Mouse (Mus musculus): ENCODE data around the gene Cwc22. TPM values are rescaled to one million over a fixed set of nuclear protein-coding genes. Genes with fewer than 3 reads are reported as not detected.
"Not testable (repeated sequence)": the region's sequence is repeated elsewhere in the genome, so short reads cannot be mapped to it uniquely, and the experiment has no call there.

The Cwc22 gene
- total RNA-seq, 1 experiment from 2014 or later = 27.9 TPM

DNA sequence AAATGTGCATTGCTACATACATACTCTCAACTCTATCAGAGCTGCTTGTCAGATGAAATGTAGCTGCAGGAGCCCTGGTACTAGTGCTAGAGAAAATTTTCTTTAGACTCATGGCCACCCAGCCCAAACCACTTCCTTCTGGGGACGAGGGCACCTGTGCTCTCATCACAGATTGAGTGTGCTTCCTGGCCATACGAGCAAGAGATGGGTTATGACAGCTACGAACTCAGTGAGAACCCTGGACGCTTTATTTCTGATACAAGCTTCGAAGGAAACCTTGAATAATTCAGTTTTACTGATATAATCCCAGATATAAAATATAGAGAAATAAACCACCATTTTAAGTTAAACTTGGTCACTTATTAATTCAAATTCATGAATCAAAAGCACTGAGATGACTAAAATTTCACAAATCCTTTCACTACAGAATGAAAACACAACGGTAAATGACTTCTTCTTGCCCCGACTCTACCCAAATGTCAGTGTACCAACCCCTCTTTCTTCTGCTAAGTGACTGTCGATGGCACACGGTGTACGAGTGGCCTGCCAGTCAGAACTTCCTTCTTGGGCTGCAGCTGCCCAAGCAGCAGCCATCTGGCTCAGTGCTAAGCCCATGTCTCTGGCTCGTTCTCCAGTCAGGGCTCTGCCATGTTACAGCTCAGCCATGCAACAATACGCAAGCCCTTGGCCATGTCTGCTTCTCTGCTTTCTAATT, 49.2 kb downstream of the Cwc22 start:
- no peak for DNase-seq

DNA sequence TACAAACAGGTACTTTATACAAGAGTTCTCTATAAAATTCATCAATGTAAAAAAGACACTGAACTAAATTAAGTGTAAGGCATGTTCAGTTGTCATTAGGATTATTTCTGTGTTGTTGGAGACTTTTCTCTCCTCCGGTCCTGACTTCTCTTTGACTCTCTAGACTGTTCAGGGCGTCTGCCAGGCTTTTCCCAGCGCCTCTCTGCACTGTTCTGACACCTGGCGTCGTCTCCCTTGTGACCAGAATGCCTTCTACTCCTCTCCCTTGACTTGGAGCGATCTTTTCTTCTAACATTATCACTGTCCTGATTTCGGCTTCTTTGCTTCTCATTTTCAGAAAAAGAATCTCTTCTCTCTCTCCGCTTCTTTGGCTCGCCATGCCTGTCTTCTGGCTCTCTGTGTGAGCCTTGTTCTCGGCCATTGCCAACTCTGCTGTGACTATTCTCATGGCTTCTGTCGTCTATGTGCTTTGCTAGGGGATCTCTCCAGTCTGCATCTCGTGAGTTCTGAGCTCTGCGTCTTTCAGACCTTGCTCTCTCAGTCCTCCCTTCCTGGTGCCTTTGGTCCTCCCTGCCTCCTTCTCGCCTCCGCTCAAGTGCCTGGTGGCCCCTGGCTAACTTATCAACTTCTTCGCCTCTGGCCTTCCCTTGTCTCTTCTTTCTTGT, 50.1 kb downstream of the Cwc22 start:
- not testable (repeated sequence) for DNase-seq

DNA sequence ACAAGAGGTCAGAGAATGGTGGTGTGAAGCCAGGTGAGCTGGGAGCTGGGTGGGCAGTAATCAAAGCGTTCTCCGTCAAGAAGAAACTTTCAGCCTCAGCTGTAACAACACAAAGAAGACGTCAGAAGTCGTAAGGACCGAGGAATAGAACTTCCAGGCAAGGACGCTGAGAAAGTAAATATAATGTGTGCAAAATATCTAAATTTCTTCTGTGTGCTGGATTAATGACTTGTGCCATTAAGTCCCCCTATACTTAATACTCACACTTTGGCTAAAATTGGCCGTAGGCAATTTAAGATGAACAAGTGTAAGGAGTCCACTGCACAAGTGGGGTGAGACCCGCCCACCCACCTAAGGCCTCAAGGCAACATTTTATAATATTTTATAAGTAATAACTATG, 51.3 kb downstream of the Cwc22 start:
- no peak for DNase-seq

DNA sequence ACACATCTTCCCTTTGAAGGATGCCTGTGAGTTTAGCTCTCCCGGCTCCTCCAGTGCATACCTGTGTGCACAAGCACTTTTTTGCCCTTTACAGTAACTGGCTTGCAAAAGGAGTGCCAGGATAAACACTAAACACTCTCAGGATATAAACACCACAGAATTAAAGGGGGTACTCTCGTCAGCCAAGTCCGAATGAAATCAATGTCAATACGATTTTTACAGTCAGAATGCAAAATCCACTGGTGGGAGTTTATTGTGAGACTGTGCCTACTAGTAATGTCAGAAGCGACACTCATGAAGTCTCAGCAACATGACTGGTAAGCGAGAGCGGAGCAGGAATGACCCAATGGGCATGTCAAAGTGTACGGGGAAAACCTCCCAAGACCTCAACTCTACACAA, 52.7 kb downstream of the Cwc22 start:
- DNase-seq = no peak

DNA sequence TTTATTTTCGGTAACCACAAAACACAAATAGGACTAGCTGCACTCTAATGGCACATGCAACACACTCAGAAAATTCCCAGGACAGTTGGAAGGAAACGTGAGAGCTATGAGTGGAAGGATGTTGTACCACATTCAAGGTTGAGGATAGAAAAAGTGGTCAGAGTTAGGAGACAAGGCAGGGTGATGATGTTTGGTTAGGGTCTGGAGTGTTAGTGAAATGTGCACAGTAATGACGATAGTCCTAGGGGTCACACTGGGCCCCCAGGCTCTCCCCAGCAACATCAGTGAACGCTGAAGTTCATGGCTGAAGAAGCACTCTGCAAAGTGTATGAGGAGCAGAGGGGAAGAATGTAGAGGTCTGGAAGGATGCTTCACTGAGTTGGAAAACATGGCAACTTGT, 53.6 kb downstream of the Cwc22 start:
- DNase-seq = no peak

DNA sequence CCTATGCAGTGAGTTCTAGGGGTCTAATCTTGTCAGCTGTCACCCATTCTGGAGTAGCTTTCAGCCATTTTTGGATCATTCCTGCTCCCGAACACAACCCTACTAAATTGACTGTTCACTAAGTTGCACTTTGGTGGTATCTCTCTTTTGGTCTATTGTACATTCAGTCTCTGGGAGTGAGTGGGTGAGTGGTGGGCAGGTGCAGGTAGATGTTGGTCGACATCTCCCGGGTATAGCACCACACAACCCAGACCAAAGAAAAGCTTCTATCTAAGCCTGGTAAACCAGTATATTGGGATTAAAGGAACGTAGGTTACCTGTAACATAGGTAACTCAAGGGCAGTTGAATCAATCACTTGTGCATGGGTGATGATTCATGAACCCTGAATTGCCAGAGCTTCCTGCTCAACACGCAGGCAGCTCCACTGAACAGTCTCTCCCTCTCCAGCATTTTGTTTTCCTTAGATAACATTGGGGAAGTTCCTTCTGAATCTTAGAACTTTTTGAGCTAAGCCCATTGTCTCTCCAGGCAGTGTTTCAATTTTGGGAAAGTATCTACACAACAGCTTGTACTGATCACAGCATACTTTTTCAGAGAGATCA, 55.2 kb downstream of the Cwc22 start:
- no peak for DNase-seq

DNA sequence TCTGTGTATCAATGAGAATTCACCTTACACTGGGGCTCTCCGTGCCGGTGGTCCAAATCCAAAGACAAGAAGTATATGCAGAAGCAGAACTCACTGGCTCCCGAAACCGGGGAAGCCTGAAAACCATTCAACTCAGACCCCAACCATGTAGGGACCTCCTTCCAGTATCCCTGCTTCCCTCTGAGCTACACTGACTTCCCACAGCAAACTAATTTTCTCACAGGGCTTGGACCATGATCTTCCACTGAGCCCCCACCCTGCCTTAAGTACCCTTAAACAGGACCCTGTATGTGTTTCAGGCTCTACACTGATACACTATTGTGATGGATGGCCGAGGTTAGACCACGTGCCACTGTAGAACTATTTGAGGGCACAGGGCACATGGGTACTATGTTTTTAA, 56.2 kb downstream of the Cwc22 start:
- DNase-seq = no peak

DNA sequence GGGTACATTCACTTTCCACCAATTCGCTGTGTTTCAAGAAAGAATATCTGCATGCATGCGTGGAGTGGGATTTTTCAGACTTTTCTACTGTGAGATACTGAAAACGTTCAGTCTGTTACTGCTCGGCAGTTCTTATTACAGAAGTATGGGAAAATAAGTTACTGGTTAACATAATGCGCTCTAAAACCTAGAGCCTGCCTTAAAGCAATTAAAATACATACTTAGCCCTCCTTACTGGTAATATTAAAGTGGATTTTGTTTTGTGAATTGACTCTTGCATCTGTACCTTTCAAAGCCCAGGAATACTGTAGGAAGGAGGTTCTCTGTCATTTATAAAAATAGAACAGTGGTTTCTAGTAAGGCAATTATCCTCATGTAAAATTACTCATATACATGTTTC, 56.8 kb downstream of the Cwc22 start:
- no peak for DNase-seq

DNA sequence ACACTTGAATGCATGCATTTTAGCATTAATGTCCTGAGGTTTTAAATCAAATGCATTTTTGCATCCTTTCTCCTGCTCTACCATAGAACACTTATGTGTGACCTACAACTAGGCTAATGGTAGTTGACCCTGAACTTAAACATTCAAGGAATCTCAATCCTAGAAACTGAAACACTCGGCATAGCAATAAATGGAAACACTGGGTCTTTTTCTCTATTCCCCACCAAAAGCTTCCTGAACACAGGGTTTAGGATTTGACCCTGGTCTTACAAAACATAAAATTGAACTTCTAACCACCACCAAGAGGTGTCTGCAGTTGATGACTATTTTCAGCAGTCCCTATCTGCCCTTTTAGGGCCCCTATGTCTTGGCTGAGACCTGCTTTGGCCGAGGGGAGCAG, 57.3 kb downstream of the Cwc22 start:
- DNase-seq = no peak

DNA sequence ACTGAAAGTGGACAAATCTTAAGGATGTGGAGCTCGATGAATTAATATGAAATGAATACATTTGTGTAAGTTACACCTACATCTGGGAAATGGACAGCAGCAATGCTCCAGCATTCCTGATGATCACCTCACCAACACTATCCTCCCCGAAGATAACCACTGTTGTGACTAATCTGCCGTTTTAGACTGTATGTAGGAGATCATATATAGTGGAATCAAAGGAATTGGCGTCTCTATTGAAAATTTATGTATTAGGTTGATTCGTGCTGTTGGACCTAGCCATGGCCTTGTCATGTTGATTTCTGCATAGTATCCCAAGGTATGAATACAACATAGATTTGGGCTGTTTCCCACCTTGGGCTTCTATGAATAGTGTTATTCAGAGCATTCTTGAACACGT, 58.1 kb downstream of the Cwc22 start:
- no peak for DNase-seq

DNA sequence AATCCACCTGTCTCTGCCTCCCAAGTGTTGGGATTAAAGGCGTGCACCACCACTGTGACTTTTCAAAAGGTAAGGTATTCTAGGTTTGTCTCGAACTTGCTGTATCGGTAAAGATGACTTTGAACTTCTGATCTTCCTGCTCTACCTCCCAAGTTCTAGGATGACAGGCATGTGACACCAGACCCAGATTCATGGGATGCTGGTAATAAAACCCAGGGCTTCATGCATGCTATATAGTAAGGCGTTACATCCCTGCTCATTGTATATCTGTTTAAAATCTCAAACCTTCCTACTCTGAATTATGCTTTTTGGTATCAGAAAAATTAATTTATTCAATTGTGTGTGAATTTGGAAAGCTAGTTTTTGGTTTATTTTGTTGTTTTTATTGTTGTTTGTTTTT, 59.0 kb downstream of the Cwc22 start:
- DNase-seq = no peak

DNA sequence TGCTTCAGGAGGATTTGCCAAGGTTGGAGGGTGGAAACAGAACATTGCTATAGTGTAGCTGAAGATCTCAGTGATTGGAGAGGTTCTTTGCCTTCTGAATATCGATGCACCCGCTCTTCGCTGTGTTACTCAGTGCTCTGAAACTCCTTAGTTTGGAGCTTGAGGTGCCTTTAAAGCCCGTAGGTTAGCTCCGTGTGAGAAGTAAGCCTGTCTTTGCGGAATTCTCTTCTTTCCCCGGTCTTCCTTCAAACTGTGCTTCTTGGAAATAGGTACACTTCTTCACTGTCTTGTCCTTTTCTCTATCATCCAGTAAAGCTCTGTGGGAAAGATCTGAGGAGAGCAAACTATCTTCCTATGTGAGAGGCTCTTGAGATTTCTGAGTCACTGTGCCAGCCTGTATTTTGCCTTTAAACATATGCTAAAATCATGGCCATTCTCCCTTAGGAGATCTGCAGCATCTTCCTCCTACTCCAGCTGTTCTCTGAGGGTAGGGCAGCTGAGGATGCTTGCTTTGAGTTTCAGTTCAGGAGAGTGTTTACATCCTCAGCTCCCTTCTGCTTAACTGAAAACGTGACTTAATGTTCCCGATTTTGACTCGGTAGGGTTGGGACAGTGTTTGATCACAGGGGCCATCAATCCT, 60.6 kb downstream of the Cwc22 start:
- DNase-seq = no peak

DNA sequence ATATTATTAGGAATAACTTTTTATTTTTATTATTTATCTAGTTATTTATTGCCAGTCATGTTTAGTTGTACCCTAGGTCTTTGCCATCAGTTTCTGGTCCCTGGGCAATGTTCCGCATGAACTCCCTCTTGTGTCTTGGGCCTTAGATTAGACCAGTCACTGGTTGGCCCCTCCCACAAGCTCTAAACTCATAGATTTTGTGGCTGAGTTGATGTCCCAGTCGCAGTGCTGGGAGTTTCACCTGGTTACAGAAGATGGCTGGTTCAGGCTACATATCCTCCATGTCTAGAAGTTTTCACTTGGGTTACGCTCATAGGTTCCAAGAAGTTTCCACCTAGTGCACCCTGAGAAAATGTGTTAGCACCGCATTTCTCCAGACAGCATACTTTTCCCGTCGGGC, 61.1 kb downstream of the Cwc22 start:
- no peak for DNase-seq

DNA sequence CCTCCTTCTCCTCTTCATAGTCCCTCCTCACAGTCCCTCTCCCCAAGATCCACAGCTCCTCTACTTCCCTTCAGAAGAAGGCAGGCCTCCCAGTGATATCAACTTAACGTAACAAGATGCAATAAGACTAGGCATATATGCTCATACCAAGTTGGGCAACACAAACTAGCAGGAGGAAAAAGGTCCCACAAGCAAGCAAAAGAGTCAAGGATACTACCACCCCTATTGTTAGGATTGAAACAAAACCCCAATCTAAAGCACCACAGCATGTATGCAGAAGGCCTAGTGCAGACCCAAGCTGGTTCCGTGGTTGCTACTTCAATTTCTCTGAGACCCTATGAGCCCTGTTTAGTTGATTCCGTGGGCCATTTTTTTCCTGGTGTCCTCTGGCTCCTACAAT, 61.7 kb downstream of the Cwc22 start:
- DNase-seq = no peak

DNA sequence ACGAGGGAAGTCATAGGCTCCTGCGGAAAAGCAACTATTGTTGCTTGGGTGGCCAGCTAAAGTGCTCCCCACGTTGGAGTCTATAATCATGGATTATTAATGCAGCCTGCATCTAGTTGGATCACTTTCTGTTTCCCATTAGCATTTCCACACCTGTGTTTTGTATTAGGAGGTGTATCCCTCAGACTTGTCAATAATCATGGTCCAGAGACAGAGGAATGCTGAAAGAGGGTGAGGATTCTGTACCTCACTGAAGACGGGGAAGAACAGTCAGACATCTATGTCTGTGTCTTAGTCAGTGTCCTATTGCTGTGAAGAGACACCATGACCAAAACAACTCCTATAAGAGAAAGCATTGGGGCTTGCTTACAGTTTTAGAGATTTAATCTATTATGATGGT, 63.2 kb downstream of the Cwc22 start:
- no peak for DNase-seq

DNA sequence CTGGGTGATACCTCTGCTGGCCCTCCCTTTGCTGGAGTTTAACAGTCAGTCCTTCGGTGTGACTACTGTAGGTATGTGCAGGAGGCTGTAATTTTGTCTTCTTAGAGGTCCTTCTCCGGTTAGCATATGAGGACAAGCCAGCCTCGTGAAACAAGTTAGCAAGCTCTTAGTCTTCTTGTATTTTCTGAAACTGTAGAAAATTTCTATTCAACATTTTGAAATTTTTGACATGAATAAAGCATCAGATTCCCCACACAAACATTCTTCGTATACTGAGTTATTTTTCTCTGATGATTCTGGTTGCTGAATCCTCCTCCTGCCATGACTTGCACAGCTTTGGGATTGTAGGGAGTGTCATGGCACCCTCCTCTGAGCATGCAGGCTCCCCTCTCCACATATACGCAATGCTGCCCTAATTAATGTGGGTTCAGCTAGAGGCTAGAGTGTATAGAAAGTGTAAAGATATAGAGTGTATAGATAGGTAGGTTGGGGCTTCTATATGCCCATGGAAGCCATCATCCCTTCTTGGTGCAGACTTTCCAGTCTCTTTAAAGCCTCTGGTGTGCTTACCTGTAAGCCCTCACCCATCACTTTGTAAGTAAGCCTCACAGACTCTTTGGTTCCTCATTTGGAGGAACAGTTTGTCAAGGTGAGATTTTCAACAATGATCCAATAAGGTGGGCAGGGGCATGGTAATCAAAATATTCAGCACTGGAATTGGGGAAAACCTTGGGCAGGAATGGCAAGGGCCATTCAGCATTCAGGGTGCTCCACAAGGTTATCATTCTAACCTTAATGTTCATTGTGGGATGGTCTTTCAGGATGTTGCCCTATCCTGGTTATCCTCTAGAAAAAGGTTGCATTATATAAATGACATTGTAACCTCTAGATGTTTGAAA, 64.6 kb downstream of the Cwc22 start:
- DNase-seq = no peak

DNA sequence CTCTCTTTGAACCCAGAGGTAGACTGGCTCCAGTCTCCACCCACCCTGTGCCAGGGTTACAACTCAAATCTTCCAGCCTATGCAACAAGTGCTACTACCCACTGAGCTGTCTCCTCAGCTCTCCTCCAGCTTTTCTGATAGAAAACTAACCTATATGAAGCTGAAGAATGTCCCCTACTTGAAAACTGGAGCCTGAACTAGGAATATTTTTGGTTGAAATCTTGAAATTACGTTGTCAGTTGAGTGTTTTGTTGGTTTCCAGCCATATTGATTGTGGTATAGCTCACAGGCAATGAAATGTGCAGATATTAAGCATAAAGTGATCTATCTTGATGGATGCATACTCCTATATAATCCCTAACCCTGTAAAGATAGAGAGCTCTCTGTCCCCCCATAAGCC, 65.8 kb downstream of the Cwc22 start:
- DNase-seq = no peak

DNA sequence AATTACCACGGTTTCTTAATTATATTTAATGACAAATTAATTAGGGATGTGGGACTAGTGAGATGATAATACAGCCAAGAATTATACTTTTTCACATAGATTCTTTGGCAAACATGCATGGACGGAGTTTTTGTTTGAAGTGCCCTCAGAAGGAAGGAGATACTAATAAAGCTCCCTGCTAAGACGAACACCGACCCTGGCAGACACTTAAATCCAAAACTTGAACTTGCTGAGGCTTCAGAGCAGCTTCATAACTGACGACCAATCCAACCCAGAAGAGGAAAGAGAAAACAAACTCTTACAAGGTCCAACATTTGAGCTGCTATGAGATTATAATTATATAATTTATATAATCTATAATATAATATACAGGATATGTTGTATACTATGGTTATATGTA, 66.4 kb downstream of the Cwc22 start:
- no peak for DNase-seq

DNA sequence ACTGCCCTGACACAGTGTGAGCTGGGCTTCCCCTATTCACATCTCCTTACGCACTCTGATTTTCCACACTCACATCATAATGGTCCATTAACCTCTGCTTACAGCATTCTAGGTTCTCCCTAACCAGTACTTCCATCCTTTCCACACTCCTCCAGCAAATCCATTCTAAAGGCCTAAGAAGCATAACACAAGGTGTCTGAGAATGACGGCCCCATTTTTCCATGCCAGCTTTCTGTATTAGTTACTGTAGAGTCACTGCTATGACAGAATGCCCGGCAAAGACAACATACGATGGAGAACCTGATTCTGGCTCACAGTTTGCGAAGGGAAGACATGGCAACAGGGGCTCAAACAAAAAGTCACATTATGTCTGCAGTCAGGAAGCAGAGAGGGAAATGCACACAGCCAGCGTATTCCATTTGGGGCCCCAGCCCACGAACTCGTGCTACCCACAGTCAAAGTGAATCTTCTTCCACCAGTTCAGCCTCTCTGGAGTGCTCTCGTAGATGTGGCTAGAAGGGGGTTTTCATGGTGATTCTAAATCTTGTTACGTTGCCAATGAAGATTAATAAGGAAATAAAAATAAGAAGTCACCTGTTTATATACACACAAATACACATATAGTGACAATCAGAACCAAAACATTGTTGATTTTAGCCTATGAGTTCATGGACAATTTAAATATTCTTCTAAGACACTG, 68.9 kb downstream of the Cwc22 start:
- DNase-seq = no peak

DNA sequence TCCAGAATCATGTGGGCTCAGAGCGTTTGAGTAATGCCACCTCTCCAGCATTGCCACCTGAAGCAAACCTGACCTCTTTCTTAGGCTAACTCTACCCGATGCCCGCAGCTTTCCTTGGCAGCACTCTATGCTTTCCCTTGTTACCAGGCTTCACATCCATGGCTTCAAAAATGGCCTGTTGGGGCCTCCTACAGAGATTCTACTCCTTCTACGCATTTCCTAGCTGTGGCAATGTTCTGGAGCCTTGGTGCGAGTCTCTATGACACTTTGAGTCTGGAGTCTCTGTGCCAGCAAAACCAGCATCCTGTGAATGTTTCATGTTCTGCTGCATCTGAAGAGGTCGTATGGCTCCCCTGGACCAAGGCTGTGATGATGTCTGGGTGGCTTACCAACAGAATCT, 69.8 kb downstream of the Cwc22 start:
- DNase-seq = no peak

DNA sequence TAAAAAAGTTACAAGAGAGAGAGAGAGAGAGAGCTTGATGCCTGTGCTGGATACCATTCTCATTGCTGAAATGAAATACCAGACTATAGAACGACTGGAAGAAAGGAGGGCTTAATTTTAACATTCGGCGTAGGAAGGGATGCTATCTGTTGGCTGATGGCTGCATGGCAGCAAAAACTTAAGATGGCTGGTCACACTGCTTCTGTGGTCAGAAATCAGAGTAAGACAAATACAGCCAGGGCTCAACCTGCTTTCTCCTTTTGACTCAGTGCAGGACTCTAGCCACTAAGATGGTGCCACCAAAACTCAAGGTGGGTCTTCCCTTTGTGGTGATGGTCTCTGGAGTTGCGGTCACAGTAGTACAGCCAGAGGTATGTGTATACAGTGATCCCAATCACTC, 70.7 kb downstream of the Cwc22 start:
- no peak for DNase-seq

DNA sequence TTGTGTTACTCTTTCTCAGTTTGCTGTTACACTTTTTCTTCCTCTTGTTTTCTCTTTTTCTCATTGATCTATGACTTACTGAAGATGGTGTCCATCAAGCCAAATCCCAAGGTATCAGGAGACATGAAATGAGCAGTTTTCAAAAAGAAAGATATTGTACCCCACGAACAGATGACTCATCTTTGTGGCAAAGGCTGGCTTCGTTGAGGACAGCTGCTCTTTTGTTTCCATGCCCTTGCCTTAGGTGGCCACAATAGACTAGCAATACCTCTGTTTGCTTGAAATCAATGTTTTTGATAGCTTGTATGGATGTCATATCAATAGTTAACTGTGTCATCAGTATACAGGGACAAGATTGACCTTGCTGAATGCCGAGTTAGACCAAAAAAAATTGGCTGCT, 71.5 kb downstream of the Cwc22 start:
- DNase-seq = no peak
